Mouse (Mus musculus) kidney, embryonic 16.5 days (tissue): ENCODE measurements at regions not wholly inside any gene's neighbourhood (a gene's known extent, or its start where the extent isn't known, plus 50 kb on each side); places are given as distances from the start of the nearest gene placed in this dataset.

ENCODE experiments used
- ATAC-seq: fragments of 200-750 bp; cut with Nextera tagmentation; 2 replicates; pipeline ENCODE4 v1.8.0; 2017; ENCODE audit warnings: moderate TSS enrichment; ENCODE audit not compliant: low FRiP score, low TSS enrichment
- H3K27ac ChIP-seq: fragments of 300-500 bp; sonication (generic); 2 replicates; pipeline ENCODE4 v1.5.1; 2014; ENCODE audit warnings: low read length
- H3K27me3 ChIP-seq: fragments of 300-500 bp; sonication (generic); 2 replicates; pipeline ENCODE4 v1.6.1; 2014; ENCODE audit warnings: low read length, control low read depth, mixed read lengths; ENCODE audit not compliant: insufficient read depth
- H3K36me3 ChIP-seq: fragments of 300-500 bp; sonication (generic); 2 replicates; pipeline ENCODE4 v1.6.1; 2014; ENCODE audit warnings: low read length, control low read depth, mixed read lengths; ENCODE audit not compliant: insufficient read depth
- H3K4me1 ChIP-seq: fragments of 300-500 bp; sonication (generic); 2 replicates; pipeline ENCODE4 v1.6.1; 2014; ENCODE audit warnings: low read length, control low read depth, mixed read lengths; ENCODE audit not compliant: insufficient read depth
- H3K4me2 ChIP-seq: fragments of 300-500 bp; sonication (generic); replicated peaks from 2 replicates; pipeline ENCODE4 v1.6.1; 2014; ENCODE audit warnings: low read depth, low read length
- H3K4me3 ChIP-seq: fragments of 300-500 bp; sonication (generic); 2 replicates; pipeline ENCODE4 v1.5.1; 2014; ENCODE audit warnings: mild to moderate bottlenecking, low read length
- H3K9ac ChIP-seq: fragments of 300-500 bp; sonication (generic); replicated peaks from 2 replicates; pipeline ENCODE4 v1.6.1; 2014; ENCODE audit warnings: low read length
- H3K9me3 ChIP-seq: fragments of 300-500 bp; sonication (generic); 2 replicates; pipeline ENCODE4 v1.6.1; 2016; ENCODE audit warnings: low read length, control low read depth
- WGBS: fragments of 180-500 bp; shearing (Covaris S2); extraction: QIAGEN DNeasy Blood & Tissue Kit; methylation state at CpG from one replicate; pipeline ENCODE4 v1.1.7; 2014; 5-methylcytosine and 5-hydroxymethylcytosine counted together

DNA sequence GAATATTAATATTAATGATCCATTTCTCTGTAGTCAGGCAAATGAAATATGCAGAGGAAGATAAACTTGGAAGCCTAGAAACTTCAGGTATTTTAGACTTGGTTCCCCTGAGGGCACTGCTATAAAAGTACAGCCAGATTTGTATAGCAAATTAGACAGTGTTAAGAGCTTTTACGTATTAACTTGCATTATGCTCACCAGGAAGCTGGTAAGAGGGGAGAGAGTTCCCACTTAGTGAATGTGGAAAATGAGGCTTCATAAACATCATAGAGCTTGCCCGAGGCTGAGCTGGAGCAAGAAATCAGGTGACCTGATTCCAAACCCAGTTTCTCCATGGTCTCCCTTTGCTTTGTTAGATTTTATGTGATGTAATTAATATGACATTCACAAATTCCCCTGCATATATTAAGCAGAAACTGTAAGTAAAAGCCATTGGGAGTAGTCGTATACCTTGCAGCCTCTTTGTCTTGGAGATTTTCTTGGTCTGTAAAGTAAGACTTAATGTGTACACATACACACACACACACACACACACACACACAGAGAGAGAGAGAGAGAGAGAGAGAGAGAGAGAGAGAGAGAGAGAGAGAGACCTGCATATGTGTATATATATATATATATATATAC, 718.9 kb upstream of the Isx start:
- 70% methylated on average over 3 of the region's 3 CpGs for WGBS
- Histone ChIP-seq H3K36me3 (no peaks in the 10 kb centered on the region), H3K9ac (no peak overlapping the region), H3K4me3 (no peak overlapping the region), H3K4me2 (no peak overlapping the region), H3K4me1 (no peaks in the 10 kb centered on the region), H3K27me3 (no peaks in the 10 kb centered on the region), H3K27ac (no peak overlapping the region), H3K9me3 (no peaks in the 10 kb centered on the region)
- no peak for ATAC-seq

DNA sequence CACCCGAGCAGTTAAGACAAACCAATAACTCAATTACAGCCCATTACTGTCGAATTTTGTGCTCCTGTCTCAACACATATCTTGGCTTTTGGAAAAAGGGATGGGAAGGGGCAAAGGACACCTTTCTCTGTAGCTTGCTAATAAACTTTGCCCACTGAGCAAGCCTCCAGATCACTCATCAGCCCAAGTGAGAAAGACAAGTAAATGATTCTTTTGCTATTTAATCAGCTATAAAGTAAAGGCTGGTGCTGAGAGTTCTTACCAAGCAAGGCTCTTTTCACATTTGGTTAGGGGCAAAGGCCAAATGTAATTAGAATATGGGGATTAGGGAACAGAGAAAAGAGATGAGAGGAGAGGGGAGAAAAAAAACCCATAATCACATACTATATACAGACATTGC, 703.4 kb upstream of the Isx start:
- Histone ChIP-seq H3K9ac (no peak overlapping the region), H3K4me3 (no peak overlapping the region), H3K4me1 (no peaks in the 10 kb centered on the region), H3K36me3 (no peaks in the 10 kb centered on the region), H3K4me2 (no peak overlapping the region), H3K27ac (no peak overlapping the region), H3K9me3 (peaks cover 7% of the 10 kb centered on the region), H3K27me3 (no peaks in the 10 kb centered on the region)
- peak; percentile 54; the same call in 1 of the 2 replicates for ATAC-seq
- WGBS, result 23% methylated on average over 2 of the region's 2 CpGs

DNA sequence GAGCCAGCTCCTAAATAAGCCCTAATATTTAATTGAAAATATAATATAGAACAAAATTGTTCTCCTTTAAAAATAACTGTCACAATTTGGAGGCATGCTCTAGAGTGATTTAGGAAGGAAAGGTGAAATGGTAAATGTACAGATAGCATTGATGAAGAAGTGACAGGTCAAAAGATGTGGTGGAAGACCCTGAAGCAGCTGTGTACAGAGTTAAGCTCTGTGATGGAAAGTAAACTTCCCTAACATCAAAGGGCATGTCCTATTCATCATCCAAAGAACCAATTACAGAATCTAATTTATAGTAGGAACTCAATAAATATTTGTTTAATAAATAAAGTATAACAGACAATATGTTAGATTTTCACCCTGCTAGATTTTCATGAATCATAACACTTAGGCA, 702.3 kb upstream of the Isx start:
- Histone ChIP-seq H3K36me3 (no peaks in the 10 kb centered on the region), H3K9ac (no peak overlapping the region), H3K27ac (no peak overlapping the region), H3K4me1 (no peaks in the 10 kb centered on the region), H3K9me3 (peaks cover 2% of the 10 kb centered on the region; the same call in 1 of the 2 replicates), H3K4me3 (no peak overlapping the region), H3K27me3 (no peaks in the 10 kb centered on the region), H3K4me2 (no peak overlapping the region)
- no peak for ATAC-seq

DNA sequence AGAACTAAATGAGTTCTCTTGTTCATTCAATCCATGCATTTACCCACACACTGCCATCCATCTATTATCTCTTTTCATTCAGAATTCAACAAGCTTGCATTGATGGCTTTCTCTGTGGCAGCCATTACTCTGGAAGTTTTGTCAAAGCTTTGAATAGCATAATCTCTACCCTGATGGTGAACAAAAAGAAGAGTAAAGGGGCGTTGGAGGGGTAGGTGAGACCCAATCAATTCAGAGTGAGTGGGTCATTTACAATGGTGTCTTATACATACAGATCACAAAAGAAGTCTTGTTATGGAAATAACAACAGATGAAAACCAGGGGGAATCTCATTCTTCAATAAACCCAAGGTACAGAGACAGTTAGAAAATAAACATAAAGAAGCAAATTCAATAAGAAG, 701.9 kb upstream of the Isx start:
- H3K36me3 ChIP-seq, result no peaks in the 10 kb centered on the region
- WGBS, result 82% methylated on average over 1 of the region's 1 CpGs

DNA sequence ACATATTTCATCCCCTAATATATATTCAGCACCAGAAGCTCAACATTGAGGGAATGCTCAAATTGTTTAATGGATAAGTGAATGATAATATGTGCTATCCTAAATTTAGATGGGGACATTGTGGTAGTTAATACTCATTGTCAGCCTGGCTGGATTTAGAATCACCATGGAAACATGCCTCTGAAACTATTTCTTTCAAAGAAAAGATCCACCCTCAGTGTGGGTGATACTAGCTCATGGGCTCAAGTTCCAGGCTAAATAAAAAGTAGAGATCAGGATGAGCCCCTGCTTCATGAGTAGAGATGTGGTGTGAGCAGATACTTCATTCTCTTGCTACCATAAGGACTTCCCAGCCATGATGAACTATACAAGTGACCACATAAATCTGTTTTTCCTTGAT, 668.4 kb upstream of the Isx start:
- H3K9me3 ChIP-seq, result no peaks in the 10 kb centered on the region
- H3K4me2 ChIP-seq, result no peak overlapping the region
- H3K27me3 ChIP-seq, result no peaks in the 10 kb centered on the region
- no peak for ATAC-seq
- no peak overlapping the region for H3K4me3 ChIP-seq
- no peak overlapping the region for H3K27ac ChIP-seq
- no peaks in the 10 kb centered on the region for H3K4me1 ChIP-seq
- no peak overlapping the region for H3K9ac ChIP-seq
- H3K36me3 ChIP-seq, result no peaks in the 10 kb centered on the region

More for the DNA sequence above, 701.9 kb upstream of the Isx start:
- no peak overlapping the region for H3K27ac ChIP-seq
- no peak for ATAC-seq
- H3K4me1 ChIP-seq, result no peaks in the 10 kb centered on the region
- no peak overlapping the region for H3K4me2 ChIP-seq
- no peak overlapping the region for H3K9ac ChIP-seq
- H3K4me3 ChIP-seq, result no peak overlapping the region
- peaks cover 2% of the 10 kb centered on the region; the same call in 1 of the 2 replicates for H3K9me3 ChIP-seq
- no peaks in the 10 kb centered on the region for H3K27me3 ChIP-seq

DNA sequence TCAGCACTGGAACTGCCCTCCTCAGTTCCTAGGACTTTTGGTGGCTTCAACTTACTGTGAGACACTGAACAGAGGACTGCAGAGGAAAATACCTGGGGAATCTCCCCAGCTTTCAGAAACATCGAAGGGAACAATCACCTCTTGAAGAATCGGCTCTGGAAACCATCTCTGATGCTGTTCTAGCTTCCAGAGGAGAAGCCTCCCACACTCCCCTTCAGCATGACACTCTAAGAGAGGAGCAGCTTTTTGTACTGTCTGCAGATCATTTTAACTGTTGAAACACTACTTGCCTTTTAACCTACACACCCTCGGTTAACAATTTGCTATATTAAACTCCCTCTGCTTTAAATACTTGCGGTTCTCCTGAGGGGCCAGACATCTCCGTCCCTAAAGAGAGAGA, 664.7 kb upstream of the Isx start:
- no peak overlapping the region for H3K9ac ChIP-seq
- no peak overlapping the region for H3K27ac ChIP-seq
- ATAC-seq, result no peak
- no peak overlapping the region for H3K4me2 ChIP-seq
- H3K4me1 ChIP-seq, result no peaks in the 10 kb centered on the region
- no peaks in the 10 kb centered on the region for H3K27me3 ChIP-seq
- H3K9me3 ChIP-seq, result no peaks in the 10 kb centered on the region
- H3K4me3 ChIP-seq, result no peak overlapping the region
- 78% methylated on average over 5 of the region's 5 CpGs for WGBS
- no peaks in the 10 kb centered on the region for H3K36me3 ChIP-seq

DNA sequence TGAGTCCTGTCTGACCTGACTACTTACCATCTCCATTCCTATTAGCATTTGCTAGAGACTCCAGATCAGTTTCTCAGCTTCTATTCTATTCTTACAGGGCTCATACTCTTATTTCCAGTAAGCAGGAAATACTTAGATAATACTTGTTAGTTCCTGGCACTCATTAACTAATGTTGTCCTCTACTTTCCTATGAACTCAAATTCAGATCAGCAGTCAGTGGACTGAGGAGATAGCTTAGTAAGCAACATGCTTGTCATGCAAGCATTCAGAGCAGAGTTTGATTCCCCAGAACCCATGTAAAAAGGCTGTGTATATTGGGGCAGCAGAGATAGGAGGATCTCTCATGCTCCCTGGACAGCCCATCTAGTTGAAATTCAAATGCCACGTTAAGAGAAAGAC, 656.2 kb upstream of the Isx start:
- no peak for ATAC-seq
- Histone ChIP-seq H3K4me2 (no peak overlapping the region), H3K4me1 (no peaks in the 10 kb centered on the region), H3K9ac (no peak overlapping the region), H3K9me3 (no peaks in the 10 kb centered on the region), H3K27ac (no peak overlapping the region), H3K36me3 (no peaks in the 10 kb centered on the region), H3K27me3 (no peaks in the 10 kb centered on the region), H3K4me3 (no peak overlapping the region)
- 33% methylated on average over 1 of the region's 1 CpGs for WGBS
